Mouse (Mus musculus) monocyte, adult 2 months (primary cell): Measurements from ENCODE around the gene Cd34.

Experiments
- DNase-seq, 2 experiments: peaks; one replicate each; pipeline ENCODE4 v3.0.0; 2022; ENCODE audit warnings: low spot score in 2 of 2, low read depth in 1 of 2

Cd34 gene

DNA sequence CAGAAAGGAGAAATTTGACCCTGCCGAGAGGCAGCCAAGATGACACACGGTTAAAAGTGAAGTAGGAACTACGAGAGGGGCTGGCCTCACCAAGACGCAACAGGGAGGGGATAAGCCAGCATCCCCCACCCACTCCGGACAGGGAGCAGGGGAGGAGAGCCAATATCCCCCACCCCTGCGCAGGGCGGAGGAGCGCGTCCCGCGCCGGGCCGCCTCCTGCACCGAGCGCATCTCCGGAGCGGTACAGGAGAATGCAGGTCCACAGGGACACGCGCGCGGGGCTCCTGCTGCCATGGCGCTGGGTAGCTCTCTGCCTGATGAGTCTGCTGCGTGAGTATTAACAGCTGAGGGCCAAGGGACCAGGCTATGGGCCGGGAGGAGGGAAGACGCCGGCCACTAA, at the start of gene Cd34:
Cd34 (plus strand) TSS at position 105 of the 400 bp plus-strand sequence.
- no peak for DNase-seq

DNA sequence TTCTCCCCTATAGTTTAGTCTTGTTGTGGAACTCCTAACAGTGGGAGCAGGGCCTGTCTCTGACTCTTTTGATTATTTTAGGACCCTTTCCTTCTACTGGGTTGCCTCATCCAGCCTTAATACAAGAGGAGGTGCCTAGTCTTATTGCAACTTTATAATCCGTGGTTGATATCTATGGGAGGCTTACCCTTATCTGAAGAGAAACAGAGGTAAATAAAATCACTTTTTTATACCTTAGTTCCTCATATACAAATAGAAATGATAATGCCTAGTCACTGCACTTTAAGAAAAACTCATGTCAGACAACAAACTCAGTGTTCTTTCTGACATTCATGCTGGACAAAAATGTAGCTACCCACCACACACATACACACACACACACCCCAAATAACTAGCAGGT, 44.1 kb upstream of the Cd34 start:
- no peak for DNase-seq

- DNase-seq = no peak
These were observed 43.3 kb upstream of the Cd34 start for GRCm38 (mm10) chr1:194895287-194895686.

- no peak for DNase-seq
These were observed 37.5 kb upstream of the Cd34 start for GRCm38 (mm10) chr1:194901075-194901474.

DNA sequence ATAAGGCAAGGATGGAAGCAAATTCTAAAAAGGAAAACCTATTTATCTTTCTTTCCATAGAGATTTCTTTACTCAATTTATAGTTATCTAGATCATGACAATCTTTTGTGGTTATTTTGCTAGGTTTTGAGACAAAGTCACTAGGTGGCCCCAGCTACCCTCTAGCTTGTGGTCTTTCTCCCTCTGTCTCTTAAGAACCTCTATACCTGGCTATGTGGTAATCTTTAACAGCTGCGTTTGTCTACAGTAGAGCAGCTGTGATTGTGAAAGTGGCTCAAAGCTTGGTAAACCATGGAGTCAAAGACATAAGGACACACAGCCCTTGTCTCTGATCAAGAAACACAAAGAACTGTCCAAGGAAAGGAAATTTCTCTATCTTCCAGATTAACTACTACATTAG, 36.8 kb upstream of the Cd34 start:
- no peak for DNase-seq

GRCm38 (mm10) chr1:194908956-194909355, 29.7 kb upstream of the Cd34 start:
- no peak for DNase-seq

GRCm38 (mm10) chr1:194925753-194926350, 12.8 kb upstream of the Cd34 start:
- DNase-seq = no peak

GRCm38 (mm10) chr1:194927887-194928286, 10.7 kb upstream of the Cd34 start:
- no peak for DNase-seq

- DNase-seq = no peak
These were observed 9.2 kb upstream of the Cd34 start for GRCm38 (mm10) chr1:194929275-194929971.

DNA sequence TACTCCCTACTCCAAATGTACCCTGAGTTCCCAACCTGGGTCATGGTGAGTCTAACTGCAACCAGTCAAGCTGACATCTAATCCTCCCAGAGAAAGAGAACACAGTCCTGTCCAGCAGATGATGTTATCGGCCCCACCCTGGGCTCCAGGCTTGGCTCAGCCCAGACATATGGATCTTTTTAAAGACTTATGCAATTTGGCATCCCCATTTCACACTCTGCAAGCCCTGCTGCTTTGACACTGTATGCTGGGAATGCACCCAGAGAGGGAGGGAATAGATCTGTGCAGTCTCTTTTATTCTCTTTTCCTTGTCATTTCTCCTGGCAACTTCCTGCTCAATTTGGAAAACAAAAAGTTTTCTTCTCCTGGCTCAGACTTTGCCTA, 8.7 kb upstream of the Cd34 start:
- DNase-seq = no peak

DNA sequence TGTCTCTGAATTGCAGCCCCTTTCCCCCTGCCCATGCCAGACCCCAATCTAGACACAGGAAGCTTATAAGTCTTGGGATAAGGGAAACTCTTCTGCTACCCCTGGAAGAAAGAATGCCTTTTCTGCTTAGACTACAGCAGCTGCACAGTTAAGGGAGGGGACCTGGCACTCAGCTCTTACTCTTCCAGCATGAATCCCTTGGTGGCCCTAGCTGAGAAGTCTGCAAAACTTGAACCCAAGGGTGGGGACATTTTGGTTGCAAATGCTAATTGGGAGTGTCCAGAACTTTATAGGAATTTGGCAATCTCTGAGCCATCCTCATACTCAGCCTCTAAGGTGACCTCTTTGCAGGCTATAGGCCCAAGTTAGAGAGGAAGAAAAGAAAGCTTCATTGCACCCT, 7.9 kb upstream of the Cd34 start:
- DNase-seq = no peak

DNA sequence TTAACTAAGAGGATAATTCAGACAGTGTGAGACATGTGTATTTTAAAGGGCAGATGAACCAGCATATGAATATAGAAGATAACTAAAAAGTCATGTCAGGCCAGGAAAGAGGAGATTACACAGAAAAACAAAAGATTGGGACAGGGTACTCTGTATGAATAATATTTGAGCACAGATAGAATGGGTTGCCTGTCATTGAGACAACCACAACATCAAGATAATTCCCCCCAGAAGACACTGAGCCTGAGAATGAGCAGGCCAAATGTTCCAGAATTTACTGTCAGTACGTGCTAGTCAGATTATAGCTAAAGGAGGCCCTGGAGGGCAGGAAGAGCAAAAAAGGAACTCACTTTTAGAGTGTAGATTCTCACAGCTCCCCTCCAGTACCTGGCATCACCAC, 3.3 kb upstream of the Cd34 start:
- no peak for DNase-seq

DNA sequence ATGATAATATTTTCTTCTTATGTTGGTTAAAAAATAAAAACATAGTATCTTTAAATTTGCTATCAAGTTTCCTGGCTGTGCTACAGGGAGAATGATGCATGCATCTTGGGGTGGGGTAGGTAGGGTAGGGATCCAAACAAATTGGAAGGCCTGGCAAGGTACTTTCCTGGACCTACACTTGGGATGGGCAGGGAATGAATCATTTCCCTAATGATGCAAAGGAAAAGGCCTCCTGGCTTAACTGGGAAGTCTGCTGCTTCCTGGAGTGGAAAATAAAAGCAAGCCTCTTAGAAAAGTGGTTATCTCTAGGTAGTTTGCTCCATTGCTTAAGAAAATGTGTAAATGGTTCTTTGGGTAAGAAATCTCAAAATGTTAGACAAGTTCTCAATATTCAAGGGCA, 2.9 kb downstream of the Cd34 start:
- no peak for DNase-seq

DNA sequence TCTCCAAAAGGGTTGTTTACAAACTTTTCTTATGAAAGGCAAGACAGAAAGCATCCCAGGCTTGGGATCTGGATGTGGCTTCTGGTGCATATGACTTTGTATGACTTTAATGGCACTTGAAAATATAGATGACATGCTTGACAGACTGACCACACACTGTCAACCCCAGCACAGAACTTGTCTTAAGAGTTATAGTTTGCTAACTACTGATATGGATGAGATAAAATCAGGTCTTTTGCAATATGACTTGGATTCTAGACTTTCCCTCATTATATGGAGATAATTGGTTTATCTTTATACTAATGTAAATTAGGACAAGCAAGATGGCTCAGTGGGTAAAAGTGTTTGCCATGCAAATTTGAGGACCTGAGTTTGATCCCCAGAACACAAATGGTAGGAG, 4.3 kb downstream of the Cd34 start:
- no peak for DNase-seq

GRCm38 (mm10) chr1:194943485-194943884, 4.9 kb downstream of the Cd34 start:
- no peak for DNase-seq

DNA sequence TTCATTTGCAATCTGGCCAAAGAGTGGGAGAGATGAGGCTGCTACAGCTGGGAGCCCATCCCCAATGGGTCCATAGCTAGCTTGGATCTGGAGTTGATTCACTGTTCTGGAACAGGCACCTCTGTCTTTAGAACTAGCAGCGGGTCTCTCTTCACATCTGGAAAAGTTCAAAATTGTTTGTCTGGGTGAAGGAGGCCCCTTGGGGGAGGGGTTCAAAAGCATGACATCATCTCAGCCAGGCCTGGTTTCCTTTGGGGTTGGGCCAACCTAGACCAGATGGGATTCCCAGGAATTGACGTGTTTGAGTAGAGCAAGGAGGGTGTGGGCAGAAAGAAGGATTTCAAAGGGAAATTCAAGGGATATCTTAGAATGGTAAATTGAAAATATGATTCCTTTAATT, 6.8 kb downstream of the Cd34 start:
- no peak for DNase-seq

GRCm38 (mm10) chr1:194946467-194946866, 7.8 kb downstream of the Cd34 start:
- DNase-seq = no peak

DNA sequence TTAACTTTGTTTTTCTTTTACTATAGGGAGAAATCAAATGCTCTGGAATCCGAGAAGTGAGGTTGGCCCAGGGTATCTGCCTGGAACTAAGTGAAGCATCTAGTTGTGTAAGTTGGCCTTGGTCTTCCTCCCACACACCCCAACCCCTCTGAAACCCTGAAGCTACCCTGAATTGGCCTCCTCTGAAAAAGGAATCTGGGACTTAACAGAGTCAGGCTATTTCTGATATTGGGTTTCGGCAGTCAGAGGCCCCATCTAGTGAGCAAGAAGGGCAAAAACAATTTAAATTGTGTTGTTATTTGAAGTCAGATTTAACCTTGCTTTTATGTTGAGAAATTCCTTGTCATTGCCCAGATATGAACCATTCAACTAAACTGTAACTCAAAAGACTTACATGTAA, 12.3 kb downstream of the Cd34 start:
- no peak for DNase-seq

DNA sequence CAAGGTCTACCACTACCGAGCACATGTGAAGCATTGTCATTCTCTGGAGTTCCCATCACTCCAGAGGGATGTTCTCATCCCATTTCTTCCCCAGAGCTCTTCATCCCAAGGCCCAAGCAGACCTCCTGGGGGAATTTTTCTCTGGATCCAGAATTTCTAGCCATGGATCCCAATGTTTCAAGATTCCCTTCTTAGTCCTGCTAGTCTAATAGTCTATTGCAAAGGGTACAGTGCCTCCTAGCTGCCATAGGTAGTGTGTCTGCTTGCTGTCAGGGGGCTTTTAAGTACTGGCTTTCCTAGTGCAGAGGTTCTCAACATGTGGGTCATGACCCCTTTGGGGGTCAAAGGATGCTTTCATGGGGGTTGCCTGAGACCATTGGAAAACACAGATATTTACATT, 14.3 kb downstream of the Cd34 start:
- DNase-seq = no peak

DNA sequence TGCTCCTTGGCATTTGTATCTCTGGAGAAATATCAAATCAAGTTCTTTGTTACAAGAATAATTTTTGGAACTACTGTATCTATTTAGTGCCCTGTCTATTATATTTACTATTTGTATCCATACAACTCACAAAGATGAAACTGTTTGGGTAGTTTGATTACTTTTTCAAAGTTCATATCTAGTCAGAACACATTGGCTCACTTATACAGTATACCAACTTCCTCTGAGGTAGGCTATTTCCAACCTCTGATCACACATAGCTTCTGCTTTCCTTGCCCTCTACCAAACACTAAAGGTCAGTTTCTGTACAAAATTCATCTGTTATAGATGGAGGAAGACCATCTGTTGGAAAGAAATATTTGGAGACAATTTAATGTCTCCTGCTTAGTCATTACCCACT, 16.1 kb downstream of the Cd34 start:
- DNase-seq = no peak

- DNase-seq = no peak
These were observed 17.1 kb downstream of the Cd34 start for GRCm38 (mm10) chr1:194955749-194956148.

- no peak for DNase-seq
These were observed 18.4 kb downstream of the Cd34 start for GRCm38 (mm10) chr1:194957021-194957420.

DNA sequence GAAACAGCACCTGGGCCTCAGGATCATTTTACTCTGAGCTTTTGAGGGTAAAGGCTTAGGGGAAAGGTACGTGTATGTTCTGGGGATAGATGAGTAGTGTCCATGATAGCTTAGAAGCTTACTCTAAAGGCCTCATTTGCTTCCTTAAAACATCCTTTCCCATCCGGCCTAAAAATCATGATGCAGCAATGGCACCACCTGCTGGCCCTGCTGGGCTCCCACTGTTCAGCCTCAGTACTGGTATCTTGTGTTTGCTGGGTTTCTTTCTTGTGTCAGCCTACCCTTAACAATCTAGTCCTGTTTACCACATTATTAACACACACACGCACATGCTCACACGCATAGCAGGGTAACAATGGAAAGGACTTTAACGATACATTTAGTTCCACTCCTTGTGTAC, 23.6 kb downstream of the Cd34 start:
- DNase-seq = peak; percentile 7 to 52
